Mouse (Mus musculus): ENCODE data around the gene Rtn4rl2.

DNA sequence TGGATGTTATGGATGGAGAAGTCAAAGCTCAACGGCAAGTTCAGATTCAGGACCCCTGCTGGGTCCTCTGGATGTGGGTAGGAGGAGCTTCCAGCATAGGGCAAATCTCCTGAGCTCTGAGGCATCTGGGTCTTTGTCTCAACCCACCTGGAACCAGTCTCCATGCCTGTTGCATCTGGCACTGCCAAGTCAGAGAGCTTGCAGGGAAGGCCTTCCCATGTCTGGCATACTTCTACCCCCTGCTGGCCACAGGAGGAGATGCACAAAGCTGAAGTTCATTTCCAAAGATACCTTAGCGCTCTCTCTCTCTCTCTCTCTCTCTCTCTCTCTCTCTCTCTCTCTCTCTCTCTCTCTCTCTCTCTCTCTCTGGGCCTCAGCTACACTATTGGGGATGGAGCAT is 30.8 kb downstream of the Rtn4rl2 start:
- TF ChIP-seq CTCF (IDR thresholded peaks at IDR 0.05; ENCODE audit: insufficient read depth, low read depth, low read length) = 0 out of 2 replicates have a peak, but pooled peaks have one; percentile 43
- TF ChIP-seq POLR2A (IDR thresholded peaks at IDR 0.05; ENCODE audit: insufficient read depth, low read depth, low read length) = no peak

Measured in olfactory bulb, adult 2 months (tissue).